Mouse (Mus musculus): ENCODE measurements around the gene Prtn3. TPM values are rescaled to one million over a fixed set of nuclear protein-coding genes. Genes with fewer than 3 reads are reported as not detected.

The Prtn3 gene
- polyA plus RNA-seq, 1 experiment: 1.8 TPM

- peak; percentile 100 for DNase-seq (ENCODE audit: low read depth, low spot score)
- WGBS: under 1% methylated on average over 75 of the region's 75 CpGs
Measured at GRCm38 (mm10) chr10:79853860-79854795, 20.1 kb upstream of the Prtn3 start, which contains the start of gene Ptbp1. Gene Ptbp1 (plus strand): TSS chr10:79854427.

GRCm38 (mm10) chr10:79854801-79855541 is 19.3 kb upstream of the Prtn3 start:
- WGBS: under 1% methylated on average over 83 of the region's 83 CpGs
- DNase-seq (ENCODE audit: low read depth, low spot score): no peak

GRCm38 (mm10) chr10:79855558-79856184 is 18.6 kb upstream of the Prtn3 start:
- no peak for DNase-seq (ENCODE audit: low read depth, low spot score)
- WGBS: under 1% methylated on average over 10 of the region's 10 CpGs

GRCm38 (mm10) chr10:79856280-79856679 is 18.0 kb upstream of the Prtn3 start:
- 5% methylated on average over 6 of the region's 6 CpGs for WGBS
- no peak for DNase-seq (ENCODE audit: low read depth, low spot score)

- 3% methylated on average over 7 of the region's 7 CpGs for WGBS
- DNase-seq (ENCODE audit: low read depth, low spot score): no peak
Measured at GRCm38 (mm10) chr10:79856704-79857451, 17.4 kb upstream of the Prtn3 start.

- 0% methylated on average over 4 of the region's 4 CpGs for WGBS
- DNase-seq (ENCODE audit: low read depth, low spot score): no peak
Measured at GRCm38 (mm10) chr10:79857452-79857811, 16.8 kb upstream of the Prtn3 start.

GRCm38 (mm10) chr10:79857894-79858293 is 16.4 kb upstream of the Prtn3 start:
- 40% methylated on average over 2 of the region's 2 CpGs for WGBS
- no peak for DNase-seq (ENCODE audit: low read depth, low spot score)

- WGBS: 20% methylated on average over 17 of the region's 17 CpGs
- no peak for DNase-seq (ENCODE audit: low read depth, low spot score)
Measured at GRCm38 (mm10) chr10:79858416-79859074, 15.7 kb upstream of the Prtn3 start.

- no peak for DNase-seq (ENCODE audit: low read depth, low spot score)
- WGBS: 56% methylated on average over 11 of the region's 11 CpGs
Measured at GRCm38 (mm10) chr10:79859116-79859515, 15.2 kb upstream of the Prtn3 start.

- WGBS: 83% methylated on average over 26 of the region's 26 CpGs
- DNase-seq (ENCODE audit: low read depth, low spot score): no peak
Measured at GRCm38 (mm10) chr10:79860079-79860911, 14.0 kb upstream of the Prtn3 start.

- DNase-seq (ENCODE audit: low read depth, low spot score): no peak
- 37% methylated on average over 25 of the region's 25 CpGs for WGBS
Measured at GRCm38 (mm10) chr10:79861230-79862048, 12.8 kb upstream of the Prtn3 start.

GRCm38 (mm10) chr10:79862049-79862788 is 12.1 kb upstream of the Prtn3 start:
- DNase-seq (ENCODE audit: low read depth, low spot score): no peak
- 59% methylated on average over 23 of the region's 23 CpGs for WGBS

- no peak for DNase-seq (ENCODE audit: low read depth, low spot score)
- 60% methylated on average over 10 of the region's 10 CpGs for WGBS
Measured at GRCm38 (mm10) chr10:79862925-79863324, 11.4 kb upstream of the Prtn3 start.

- DNase-seq (ENCODE audit: low read depth, low spot score): no peak
- 47% methylated on average over 10 of the region's 10 CpGs for WGBS
Measured at GRCm38 (mm10) chr10:79864351-79865188, 9.7 kb upstream of the Prtn3 start.

GRCm38 (mm10) chr10:79865189-79865601 is 9.1 kb upstream of the Prtn3 start:
- no peak for DNase-seq (ENCODE audit: low read depth, low spot score)

GRCm38 (mm10) chr10:79865801-79866295 is 8.4 kb upstream of the Prtn3 start:
- WGBS: 46% methylated on average over 19 of the region's 19 CpGs
- DNase-seq (ENCODE audit: low read depth, low spot score): no peak

More at GRCm38 (mm10) chr10:79865189-79865601, 9.1 kb upstream of the Prtn3 start:
- 40% methylated on average over 12 of the region's 12 CpGs for WGBS
